Mouse (Mus musculus) gastrocnemius, postnatal 10 days (tissue): Measurements from ENCODE around the gene Guca2a. TPM values are rescaled to one million over a fixed set of nuclear protein-coding genes. Genes with fewer than 3 reads are reported as not detected.

ENCODE experiments used
- DNase-seq: peaks from one replicate; pipeline ENCODE4 v3.0.0; 2021; ENCODE audit warnings: mixed read lengths
- total RNA-seq, 2 experiments: library from RNA; stranded (reverse); gene quantifications; 2 replicates each; pipeline ENCODE4 v1.2.3; 2021

The Guca2a gene
- total RNA-seq, 2 experiments from 2014 or later = not detected

DNA sequence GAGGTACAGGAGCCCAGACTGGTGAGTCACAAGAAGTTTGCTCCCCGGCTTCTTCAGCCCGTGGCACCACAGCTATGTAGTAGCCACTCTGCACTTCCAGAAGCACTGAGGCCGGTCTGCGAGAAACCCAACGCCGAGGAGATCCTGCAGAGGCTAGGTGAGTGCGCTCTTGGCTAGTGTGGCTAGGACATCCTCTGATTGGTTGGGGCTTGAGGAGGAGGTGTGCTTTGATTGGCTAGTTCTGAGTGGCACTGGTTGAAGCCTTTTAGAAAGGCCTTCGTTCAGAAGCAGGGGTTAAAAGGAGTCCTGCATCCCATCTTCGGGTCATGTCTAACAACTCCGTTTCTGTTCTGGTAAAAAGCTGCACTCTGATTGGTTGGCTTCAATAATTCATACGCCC, 1.2 kb downstream of the Guca2a start:
- no peak for DNase-seq

DNA sequence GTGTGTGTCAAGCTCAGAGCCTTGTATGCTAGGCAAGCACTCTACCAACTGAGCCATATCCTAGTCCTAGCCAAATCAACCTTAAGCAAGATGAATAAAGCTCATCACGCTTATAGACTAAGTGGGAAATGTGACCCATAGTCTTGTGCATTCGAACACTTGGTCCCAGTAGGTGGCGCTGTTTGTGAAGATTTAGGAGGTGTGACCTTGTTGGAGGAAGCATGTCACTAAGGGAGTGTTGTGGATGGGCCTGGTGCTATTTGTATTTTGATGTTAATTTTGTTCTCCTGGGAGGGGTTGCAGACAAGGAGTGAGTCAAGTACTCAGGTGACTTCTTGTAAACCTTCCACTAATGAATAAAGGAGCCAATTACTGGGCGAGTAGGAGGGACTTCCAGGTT, 5.2 kb downstream of the Guca2a start:
- DNase-seq = no peak

DNA sequence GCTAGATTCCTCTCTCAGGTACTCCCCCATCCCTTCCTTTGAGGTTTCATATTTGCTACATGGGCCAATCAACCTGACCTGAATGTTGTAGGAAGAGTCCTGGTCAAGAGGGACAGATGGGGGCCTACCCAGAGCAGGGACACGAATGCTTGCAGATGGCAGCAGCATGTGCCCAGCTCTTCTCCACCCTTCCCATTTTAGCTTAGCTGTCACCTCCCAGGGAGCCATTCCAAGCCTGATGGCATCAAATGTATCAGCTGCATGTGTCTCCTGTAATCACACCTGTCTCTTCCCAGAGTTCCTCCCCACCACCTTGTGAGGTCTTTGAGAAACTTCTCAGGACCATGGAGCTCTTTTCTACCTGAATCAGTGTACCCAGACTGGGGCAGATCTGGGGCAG, 19.5 kb downstream of the Guca2a start:
- no peak for DNase-seq

DNA sequence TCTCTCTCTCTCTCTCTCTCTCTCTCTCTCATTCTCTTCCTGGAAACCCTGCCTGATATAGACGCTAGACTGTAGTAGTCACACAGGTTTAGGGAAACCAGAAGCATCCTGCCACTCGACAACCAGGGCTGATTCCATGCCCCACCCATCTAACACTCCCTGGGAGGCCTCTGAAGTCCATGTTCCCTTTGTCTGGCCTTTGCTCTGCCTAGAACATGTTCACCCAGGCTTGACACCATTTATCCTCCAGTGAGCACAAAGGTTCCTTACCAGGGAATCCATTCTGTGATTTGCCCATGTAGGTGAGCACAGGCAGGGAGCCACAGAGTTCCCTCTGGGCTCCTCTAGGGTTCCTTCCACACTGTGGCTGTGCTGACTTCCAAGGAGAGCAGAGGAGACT, 20.7 kb downstream of the Guca2a start:
- no peak for DNase-seq

DNA sequence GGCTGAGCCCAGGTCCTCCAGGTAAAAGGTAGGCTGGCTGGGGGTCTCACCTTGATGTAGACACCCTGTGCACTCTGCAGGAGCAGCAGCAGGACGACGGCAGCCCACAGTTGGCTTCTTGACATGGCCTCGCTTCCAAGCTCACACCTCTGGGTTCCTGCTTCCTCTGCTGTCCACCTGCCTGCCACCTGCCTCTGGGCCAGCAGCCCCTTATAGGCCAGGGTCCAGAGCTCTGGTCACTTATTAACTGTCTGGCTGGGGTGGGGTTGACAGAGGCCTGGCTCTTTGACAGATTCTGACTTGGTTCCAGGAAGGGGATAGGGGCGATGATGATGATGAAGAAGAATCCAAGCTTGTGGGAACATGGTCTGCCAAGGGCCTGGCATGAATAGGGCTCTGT, 21.2 kb downstream of the Guca2a start, which contains the start of gene Guca2b:
Gene Guca2b, minus strand, starts transcription at position 224 of the 400 bp plus-strand sequence.
- DNase-seq = no peak

DNA sequence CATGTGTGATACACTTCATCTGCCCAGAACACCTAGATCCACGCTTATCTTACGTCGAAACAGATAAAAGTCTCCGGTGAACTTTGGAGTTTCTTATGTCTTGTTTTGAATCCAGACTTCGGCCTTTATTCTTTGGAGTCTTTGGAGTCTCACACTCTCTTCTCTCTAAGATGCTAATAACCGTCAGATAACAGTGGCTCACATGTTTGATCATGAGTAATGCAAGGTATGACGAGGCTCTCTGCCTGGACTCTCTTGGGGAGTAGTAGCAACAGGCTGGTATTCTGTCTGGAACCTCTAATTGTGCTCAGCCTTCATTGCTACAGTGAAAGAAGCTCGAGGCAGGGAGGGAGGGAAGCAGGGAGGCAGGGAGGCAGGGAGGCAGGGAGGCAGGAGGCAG, 22.5 kb downstream of the Guca2a start:
- DNase-seq = no peak

DNA sequence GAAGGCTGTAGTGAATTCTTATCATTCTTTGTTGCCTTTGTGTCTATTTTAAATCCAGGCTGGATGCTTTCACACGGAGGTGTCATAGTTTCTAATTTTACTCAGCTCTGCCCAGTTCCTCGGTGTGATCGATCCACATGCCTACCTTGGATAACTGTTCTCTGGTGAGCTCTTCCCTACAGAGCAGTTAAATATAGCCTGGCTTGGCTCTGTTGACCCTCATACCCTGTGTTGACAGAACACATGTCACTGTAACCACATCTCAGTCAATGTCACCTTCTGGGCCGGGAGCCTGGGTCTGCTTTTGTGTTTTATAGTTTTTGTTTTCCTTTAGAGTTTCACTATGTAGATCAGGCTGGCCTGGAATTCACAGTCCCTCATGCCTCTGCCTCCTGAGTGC, 24.6 kb downstream of the Guca2a start:
- DNase-seq = no peak

DNA sequence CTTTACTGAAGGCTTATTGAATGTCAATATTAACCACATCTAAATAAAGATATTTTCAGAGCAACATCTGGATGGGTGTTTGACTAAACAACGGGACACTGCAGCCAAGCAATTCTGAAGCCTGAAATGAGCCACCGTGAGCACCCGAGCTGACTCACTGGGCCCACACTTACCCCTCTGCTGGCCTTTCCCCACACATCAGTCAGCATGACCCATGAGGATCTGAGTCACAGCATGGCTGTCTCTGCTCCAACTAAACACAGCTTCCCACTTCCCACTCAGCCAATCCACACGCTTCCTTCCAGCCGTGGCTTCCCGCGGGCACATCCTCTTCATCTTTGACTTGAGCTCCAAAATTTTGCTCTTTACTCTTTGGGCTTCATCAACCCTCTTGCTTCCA, 25.5 kb downstream of the Guca2a start:
- DNase-seq = no peak

DNA sequence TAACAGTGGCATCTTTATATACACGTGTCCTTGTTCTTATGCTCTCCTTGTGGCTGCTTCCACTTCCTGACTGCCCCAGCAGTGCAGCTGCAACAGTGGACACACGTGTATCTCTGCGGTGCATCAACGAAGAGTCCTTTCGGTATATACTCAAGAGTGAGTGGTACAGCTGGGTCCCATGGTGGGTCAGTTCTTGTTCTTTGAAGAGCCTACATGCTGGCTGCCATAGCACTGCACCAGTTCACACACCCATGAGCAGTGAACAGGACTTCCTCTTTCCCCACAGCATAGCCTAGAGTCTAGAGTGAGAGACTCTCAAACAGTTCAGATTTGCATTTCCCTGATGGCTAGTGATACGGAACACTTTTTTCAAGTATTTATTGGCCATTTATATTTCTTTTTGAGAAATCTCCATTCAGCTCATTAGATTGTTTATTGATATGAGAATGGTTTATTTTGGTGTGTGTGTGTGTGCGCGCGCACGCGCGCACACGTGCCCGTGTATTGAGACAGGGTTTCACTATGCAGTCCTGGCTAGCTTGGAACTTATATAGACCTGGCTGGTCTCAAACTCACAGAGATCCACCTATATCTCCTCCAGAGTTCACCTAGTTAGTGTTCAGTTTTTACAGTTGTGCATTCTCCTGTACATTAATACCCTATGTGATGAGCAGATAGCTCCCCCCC, 26.0 kb downstream of the Guca2a start:
- no peak for DNase-seq

DNA sequence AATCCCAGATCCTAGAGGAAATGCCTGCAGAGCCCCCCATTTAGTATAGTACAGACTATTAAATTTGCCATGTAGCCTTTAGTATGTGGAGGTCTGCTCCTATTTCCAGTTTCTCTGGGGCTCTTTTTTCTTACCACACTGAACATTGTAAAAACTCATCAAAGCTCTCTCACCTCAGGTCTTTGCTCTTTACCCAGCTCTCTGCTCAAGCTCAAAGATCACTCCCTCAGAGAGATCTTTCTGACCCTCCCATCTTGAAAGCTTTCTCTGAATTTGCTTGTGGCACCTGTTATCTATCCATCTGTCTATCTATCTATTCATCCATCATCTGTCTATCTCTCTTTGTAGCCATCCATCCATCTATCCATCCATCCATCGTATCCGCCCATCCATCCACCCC, 27.7 kb downstream of the Guca2a start:
- no peak for DNase-seq

DNA sequence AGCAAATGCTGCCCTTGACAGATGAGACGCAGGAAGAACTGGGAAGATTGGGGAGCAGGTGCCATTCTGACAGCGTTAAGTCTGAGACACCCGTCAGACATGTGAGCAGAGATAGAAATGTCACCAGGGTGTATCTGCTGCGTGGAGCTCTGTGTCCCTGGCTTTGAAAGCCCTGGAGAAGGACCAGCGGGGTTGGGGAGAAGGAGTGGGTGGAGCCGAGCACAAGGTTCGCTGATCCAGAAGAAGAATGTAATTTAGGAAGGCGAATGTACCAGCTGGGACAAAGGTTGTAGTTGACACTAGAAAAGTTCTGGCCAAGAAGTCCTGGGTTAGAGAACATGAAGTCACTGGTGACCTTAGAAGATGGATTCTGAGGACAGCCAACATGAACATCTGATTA, 28.6 kb downstream of the Guca2a start:
- no peak for DNase-seq

DNA sequence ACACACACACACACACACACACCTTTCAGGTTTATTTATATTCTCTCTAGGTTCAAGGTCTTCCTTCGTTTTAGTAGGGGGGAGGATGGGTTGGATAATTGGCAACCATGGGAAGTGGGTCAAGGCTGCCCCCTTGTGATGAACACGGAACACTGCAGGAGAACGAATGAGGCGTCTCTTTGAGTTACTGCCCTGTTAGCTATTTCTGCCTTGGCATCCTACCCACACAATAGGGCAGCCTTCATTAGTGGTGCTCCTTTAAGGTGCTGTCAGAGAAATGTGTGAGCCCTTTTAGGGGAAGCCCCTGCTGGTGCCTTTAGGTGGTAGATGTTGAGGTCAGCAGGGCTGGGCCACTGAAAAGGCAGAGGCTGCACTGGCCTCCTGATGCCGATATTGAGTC, 29.9 kb downstream of the Guca2a start:
- DNase-seq = no peak

DNA sequence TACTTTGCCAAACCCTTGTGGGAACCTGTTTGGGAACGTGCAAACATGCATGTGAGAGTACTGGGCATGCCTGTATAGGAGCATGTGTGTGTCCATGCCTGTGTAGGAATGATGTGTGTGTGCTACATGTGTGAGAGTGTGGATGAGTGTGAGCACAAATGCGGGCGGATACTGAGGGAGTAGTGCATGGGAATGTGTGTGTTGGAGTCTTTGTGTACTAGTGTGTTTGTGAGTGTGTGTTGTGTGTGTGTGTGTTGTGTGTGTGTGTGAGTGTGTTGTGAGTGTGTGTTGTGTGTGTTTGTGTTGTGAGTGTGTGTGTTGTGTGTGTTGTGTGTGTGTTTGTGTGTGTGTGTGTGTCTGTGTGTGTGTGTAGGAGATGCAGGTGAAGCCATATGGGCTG, 30.7 kb downstream of the Guca2a start:
- no peak for DNase-seq

DNA sequence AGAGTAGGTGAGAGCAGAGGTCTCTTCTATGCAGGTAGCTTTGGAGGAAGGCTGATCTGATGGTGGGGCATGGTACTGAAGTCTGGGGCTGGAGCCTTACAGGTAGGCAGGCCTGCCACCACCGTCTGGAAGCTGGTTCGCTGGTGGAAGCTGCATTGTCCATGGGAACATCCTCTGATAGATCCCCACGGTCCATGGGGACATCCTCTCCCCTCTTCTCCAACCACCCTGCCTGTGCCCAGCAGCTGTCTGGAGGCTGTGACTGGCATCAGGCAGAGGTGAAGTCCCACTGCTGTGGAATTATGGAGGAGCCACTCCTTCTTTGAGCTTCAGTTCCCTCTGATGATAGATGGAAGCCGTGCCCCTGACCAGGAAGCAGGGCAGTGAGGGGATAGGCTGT, 31.1 kb downstream of the Guca2a start:
- no peak for DNase-seq

DNA sequence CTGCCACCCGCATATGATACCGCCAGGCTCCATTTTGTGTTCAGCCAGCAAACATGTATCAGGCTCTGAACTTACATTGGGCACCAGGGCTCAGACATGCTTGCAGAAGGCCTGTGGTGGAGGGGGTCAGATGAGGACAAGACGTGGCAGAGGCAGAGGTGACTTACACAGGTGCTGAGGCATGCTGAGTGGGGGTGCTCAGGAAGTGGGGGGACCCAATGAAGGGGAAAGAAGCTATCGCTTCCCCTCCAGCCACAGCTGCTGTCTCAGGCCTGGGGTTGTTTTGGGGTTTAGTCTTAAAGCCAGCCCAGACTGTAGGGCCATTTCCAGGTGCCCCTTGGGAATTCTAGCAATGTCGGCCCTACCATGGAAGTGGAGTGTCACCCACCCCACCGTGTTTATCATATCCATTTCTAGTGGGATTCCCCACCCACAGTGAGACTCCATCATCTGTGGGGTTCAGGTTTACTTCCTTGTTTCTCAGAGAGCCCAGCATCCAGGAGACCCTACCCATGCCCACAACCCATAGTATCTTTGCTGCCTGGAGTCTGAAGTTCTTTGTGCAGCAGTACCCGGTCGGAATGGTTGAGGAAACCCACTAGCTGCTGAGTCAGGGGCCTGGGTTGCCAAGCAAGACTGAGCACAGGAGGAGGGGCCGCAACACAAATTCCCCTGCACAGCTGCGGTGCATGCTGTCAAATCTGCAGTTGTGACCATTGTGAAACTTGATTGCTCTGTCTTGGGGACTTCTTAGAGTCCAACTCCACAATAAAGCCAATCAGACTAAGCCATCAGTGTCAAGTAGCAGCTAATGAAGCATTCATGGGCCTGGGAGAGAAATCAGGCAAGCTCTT, 32.1 kb downstream of the Guca2a start:
- no peak for DNase-seq

DNA sequence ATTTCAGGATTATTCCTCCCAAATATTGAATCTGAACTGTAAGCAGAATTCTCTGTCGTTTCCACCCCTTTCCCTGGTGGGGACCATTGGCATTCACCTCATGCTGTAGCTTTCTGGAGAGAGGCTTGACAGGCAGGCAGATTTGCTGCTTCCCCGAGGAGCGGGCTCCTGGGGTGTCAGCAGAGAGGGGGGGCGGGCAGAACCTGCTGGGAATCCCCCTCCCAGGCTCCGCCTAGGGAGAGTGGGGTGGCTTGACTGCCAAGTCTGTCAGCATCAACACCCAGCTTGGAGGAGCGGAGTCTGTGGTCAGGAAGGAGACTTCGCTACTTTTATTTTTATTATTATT, 32.7 kb downstream of the Guca2a start:
- DNase-seq = no peak

DNA sequence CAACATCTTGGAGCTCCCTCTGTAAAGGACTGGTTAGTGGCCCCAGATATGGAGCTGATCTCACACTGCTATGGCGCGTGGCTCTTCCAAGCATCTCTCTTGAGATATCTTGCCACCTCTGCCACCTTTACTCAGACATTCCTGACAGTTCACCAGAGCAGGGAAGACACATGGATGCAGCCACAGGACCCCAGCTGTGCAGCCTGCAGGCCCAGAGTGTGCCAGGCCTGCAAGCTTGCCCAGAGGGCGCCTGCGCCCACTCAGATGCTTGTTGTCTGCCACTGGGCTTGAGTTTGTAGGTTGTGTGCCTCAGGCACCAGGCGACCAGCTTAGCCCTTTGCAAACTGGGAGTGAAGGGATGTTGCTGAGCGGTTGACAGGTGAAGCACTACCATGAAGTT, 33.2 kb downstream of the Guca2a start:
- no peak for DNase-seq

DNA sequence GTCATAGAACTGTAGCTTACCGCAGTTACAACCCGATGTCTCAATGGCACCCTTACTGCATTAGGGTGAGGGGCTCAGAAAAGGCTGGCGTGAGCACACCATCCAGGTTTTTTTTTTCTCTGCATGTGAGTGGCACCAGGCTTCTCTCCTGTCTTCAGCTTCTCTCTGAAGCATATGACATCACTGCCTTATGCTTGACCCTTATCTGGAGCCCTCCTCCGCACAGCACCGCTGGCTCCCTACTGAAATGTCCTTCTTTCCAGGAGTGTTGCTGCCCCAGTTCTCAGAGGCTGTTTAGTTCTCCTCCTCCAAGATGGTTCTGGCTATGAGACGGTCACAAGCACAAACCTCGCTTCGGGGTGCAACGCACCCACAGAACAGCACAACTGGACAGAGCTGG, 33.7 kb downstream of the Guca2a start:
- DNase-seq = no peak

DNA sequence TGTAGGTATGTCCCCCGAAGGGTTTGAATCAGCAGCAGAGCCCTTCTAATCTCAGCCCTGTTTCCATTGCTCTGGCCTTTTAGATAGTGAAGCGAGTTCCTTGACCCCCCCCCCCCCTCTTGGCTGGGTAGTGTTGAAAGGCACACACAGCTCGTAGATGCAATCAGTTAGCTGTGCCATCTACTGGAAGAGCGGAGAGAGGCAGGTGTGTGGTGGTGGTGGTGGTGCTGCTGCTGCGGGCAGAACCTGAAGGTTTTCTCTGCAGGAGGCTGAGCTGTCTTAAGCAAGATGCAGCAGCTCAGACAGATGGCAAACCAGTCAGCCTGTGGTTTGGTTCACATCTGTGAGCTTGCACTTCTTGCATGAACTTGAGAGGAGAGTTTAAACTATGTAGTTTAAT, 35.2 kb downstream of the Guca2a start:
- DNase-seq = no peak

DNA sequence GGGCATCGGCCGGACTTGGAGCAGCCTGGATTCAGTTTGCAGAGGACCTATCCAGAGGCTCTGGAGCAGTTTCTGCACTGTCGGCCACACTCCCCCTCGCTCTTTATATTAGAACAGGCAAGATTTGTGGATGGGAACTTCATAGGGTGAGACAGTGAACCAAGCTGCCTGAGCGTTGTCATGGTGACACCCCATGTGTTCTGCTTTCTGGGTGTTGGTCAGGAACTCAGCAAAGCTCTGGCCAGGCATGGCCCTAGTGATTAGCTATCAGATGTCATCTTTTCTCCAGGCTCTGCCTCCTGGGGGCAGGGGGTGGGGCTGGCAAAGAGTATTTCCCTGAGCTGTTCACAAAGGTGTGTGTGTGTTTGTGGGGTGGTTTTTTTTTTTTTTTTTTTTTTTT, 45.1 kb downstream of the Guca2a start:
- no peak for DNase-seq

DNA sequence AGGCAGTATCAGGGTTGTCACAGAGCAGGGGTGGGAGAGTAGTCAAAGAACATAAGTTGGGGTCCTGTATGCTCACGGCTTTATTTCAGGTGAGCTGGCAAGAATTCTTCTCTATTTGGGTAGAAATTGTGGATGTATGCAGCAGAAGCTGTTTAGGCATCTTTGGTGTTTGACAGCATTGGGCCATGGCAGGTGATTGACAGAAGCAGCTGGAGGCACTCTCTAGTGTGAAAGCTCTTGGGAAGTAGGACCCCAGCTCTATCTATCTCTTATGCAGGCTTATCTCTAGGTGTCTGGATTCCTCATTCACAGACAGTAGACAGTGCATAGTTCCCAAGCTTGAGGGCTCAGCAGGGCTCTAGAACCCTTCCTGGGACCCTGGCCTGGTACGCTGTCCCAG, 48.2 kb downstream of the Guca2a start:
- DNase-seq = no peak
